Mouse (Mus musculus) intestine, embryonic 14.5 days (tissue): Measurements from ENCODE around the gene Klf9. TPM values are rescaled to one million over a fixed set of nuclear protein-coding genes. Genes with fewer than 3 reads are reported as not detected.

ENCODE experiments used
- ATAC-seq: fragments of 200-750 bp; cut with Nextera tagmentation; replicated peaks from 2 replicates; pipeline ENCODE4 v1.8.0; 2017; ENCODE audit warnings: low read depth, moderate number of reproducible peaks, moderate TSS enrichment, moderate library complexity; ENCODE audit not compliant: low FRiP score, low TSS enrichment
- DNase-seq: peaks from one replicate; pipeline ENCODE4 v3.0.0-alpha.2; 2018; ENCODE audit warnings: low spot score
- H3K27ac ChIP-seq: fragments of 300-500 bp; sonication (generic); 2 replicates; pipeline ENCODE4 v1.5.1; 2014; ENCODE audit warnings: low read depth, mild to moderate bottlenecking, control low read depth
- H3K27me3 ChIP-seq: fragments of 300-500 bp; sonication (generic); replicated peaks from 2 replicates; pipeline ENCODE4 v1.6.1; 2014; ENCODE audit warnings: low read length, control low read depth; ENCODE audit not compliant: control insufficient read depth, insufficient read depth
- H3K36me3 ChIP-seq: fragments of 300-500 bp; sonication (generic); 2 replicates; pipeline ENCODE4 v1.6.1; 2014; ENCODE audit warnings: low read length, control low read depth; ENCODE audit not compliant: control insufficient read depth, insufficient read depth
- H3K4me1 ChIP-seq: fragments of 300-500 bp; sonication (generic); replicated peaks from 2 replicates; pipeline ENCODE4 v1.6.1; 2014; ENCODE audit warnings: low read length, control low read depth, mixed read lengths; ENCODE audit not compliant: control insufficient read depth, insufficient read depth
- H3K4me2 ChIP-seq: fragments of 300-500 bp; sonication (generic); 2 replicates; pipeline ENCODE4 v1.6.1; 2014; ENCODE audit warnings: low read length
- H3K4me3 ChIP-seq: fragments of 300-500 bp; sonication (generic); 2 replicates; pipeline ENCODE4 v1.5.1; 2014; ENCODE audit warnings: low read depth, low read length, control low read depth, mixed read lengths
- H3K9ac ChIP-seq: fragments of 300-500 bp; sonication (generic); 2 replicates; pipeline ENCODE4 v1.6.1; 2014; ENCODE audit warnings: mild to moderate bottlenecking, low read length
- H3K9me3 ChIP-seq: fragments of 300-500 bp; sonication (generic); 2 replicates; pipeline ENCODE4 v1.6.1; 2016; ENCODE audit warnings: low read length, control low read depth; ENCODE audit not compliant: control insufficient read depth
- WGBS: fragments of 180-500 bp; shearing (Covaris S2); extraction: QIAGEN DNeasy Blood & Tissue Kit; methylation state at CpG from one replicate; pipeline ENCODE4 v1.1.7; 2014; 5-methylcytosine and 5-hydroxymethylcytosine counted together
- polyA plus RNA-seq: library from polyadenylated mRNA; unstranded; fragments of >200 nt; fragmentation: Nextera tagmentation; extraction: Ambion mirVana; gene quantifications from 2 replicates; pipeline ENCODE4 v1.2.1, GENCODE M21; 2014

Gene Klf9
- polyA plus RNA-seq, 1 experiment from 2014 or later, result 1.8 TPM

GRCm38 (mm10) chr19:23178533-23178932 is 37.5 kb downstream of the Klf9 start:
- Histone ChIP-seq H3K9ac (no peak overlapping the region), H3K9me3 (no peaks in the 10 kb centered on the region), H3K27ac (no peak overlapping the region), H3K4me2 (no peak overlapping the region), H3K4me1 (no peaks in the 10 kb centered on the region), H3K27me3 (no peaks in the 10 kb centered on the region), H3K36me3 (no peaks in the 10 kb centered on the region), H3K4me3 (no peak overlapping the region)
- no peak for ATAC-seq
- 84% methylated on average over 3 of the region's 3 CpGs for WGBS
- DNase-seq, result no peak

- 93% methylated on average over 4 of the region's 4 CpGs for WGBS
- Histone ChIP-seq H3K4me1 (no peaks in the 10 kb centered on the region), H3K4me2 (no peak overlapping the region), H3K9me3 (no peaks in the 10 kb centered on the region), H3K27ac (no peak overlapping the region), H3K36me3 (peaks cover 5% of the 10 kb centered on the region; the same call in 1 of the 2 replicates), H3K4me3 (no peak overlapping the region), H3K27me3 (no peaks in the 10 kb centered on the region), H3K9ac (no peak overlapping the region)
- no peak for ATAC-seq
- no peak for DNase-seq
Measured at GRCm38 (mm10) chr19:23183493-23183892, 42.5 kb downstream of the Klf9 start.

GRCm38 (mm10) chr19:23184068-23184467 is 43.0 kb downstream of the Klf9 start:
- Histone ChIP-seq H3K4me1 (no peaks in the 10 kb centered on the region), H3K9me3 (no peaks in the 10 kb centered on the region), H3K36me3 (peaks cover 5% of the 10 kb centered on the region; the same call in 1 of the 2 replicates), H3K27ac (no peak overlapping the region), H3K9ac (no peak overlapping the region), H3K4me2 (no peak overlapping the region), H3K4me3 (no peak overlapping the region), H3K27me3 (no peaks in the 10 kb centered on the region)
- ATAC-seq (no peak), DNase-seq (no peak)
- WGBS, result 74% methylated on average over 4 of the region's 4 CpGs

GRCm38 (mm10) chr19:23187732-23188131 is 46.7 kb downstream of the Klf9 start:
- ATAC-seq, result no peak
- Histone ChIP-seq H3K4me1 (no peaks in the 10 kb centered on the region), H3K4me2 (no peak overlapping the region), H3K27me3 (no peaks in the 10 kb centered on the region), H3K9me3 (no peaks in the 10 kb centered on the region), H3K4me3 (no peak overlapping the region), H3K27ac (no peak overlapping the region), H3K36me3 (peaks cover 5% of the 10 kb centered on the region; the same call in 1 of the 2 replicates), H3K9ac (no peak overlapping the region)
- DNase-seq, result no peak
- 88% methylated on average over 6 of the region's 6 CpGs for WGBS

- DNase-seq (no peak), ATAC-seq (no peak)
- Histone ChIP-seq H3K9me3 (no peaks in the 10 kb centered on the region), H3K4me3 (no peak overlapping the region), H3K4me1 (no peaks in the 10 kb centered on the region), H3K27me3 (no peaks in the 10 kb centered on the region), H3K27ac (no peak overlapping the region), H3K36me3 (peaks cover 5% of the 10 kb centered on the region; the same call in 1 of the 2 replicates), H3K9ac (no peak overlapping the region), H3K4me2 (no peak overlapping the region)
- WGBS, result 90% methylated on average over 7 of the region's 7 CpGs
Measured at GRCm38 (mm10) chr19:23188986-23189385, 48.0 kb downstream of the Klf9 start.

GRCm38 (mm10) chr19:23189744-23190143 is 48.7 kb downstream of the Klf9 start:
- WGBS, result 100% methylated on average over 1 of the region's 1 CpGs
- Histone ChIP-seq H3K4me3 (no peak overlapping the region), H3K27me3 (no peaks in the 10 kb centered on the region), H3K9me3 (no peaks in the 10 kb centered on the region), H3K27ac (no peak overlapping the region), H3K4me1 (no peaks in the 10 kb centered on the region), H3K36me3 (peaks cover 5% of the 10 kb centered on the region; the same call in 1 of the 2 replicates), H3K4me2 (no peak overlapping the region), H3K9ac (no peak overlapping the region)
- ATAC-seq (no peak), DNase-seq (no peak)

GRCm38 (mm10) chr19:23191486-23191885 is 50.5 kb downstream of the Klf9 start:
- H3K4me3 ChIP-seq, result no peak overlapping the region
- no peak overlapping the region for H3K27ac ChIP-seq
- WGBS, result 93% methylated on average over 6 of the region's 6 CpGs
- no peaks in the 10 kb centered on the region for H3K4me1 ChIP-seq
- ATAC-seq (no peak), DNase-seq (no peak)
- no peaks in the 10 kb centered on the region for H3K36me3 ChIP-seq
- no peaks in the 10 kb centered on the region for H3K9me3 ChIP-seq
- no peak overlapping the region for H3K4me2 ChIP-seq
- no peak overlapping the region for H3K9ac ChIP-seq
- H3K27me3 ChIP-seq, result no peaks in the 10 kb centered on the region

GRCm38 (mm10) chr19:23193076-23193475 is 52.0 kb downstream of the Klf9 start:
- Histone ChIP-seq H3K9ac (no peak overlapping the region), H3K4me1 (no peaks in the 10 kb centered on the region), H3K4me2 (no peak overlapping the region), H3K4me3 (no peak overlapping the region), H3K27ac (no peak overlapping the region), H3K36me3 (peaks cover under 1% of the 10 kb centered on the region; the same call in 1 of the 2 replicates), H3K9me3 (no peaks in the 10 kb centered on the region), H3K27me3 (no peaks in the 10 kb centered on the region)
- 67% methylated on average over 3 of the region's 3 CpGs for WGBS
- ATAC-seq, result no peak
- no peak for DNase-seq

GRCm38 (mm10) chr19:23202106-23202505 is 61.1 kb downstream of the Klf9 start:
- DNase-seq (no peak), ATAC-seq (no peak)
- Histone ChIP-seq H3K27me3 (no peaks in the 10 kb centered on the region), H3K9me3 (0 out of 2 replicates have a peak, but pooled peaks cover 8% of the 10 kb centered on the region), H3K36me3 (peaks cover 36% of the 10 kb centered on the region), H3K4me3 (no peak overlapping the region), H3K27ac (no peak overlapping the region), H3K4me1 (no peaks in the 10 kb centered on the region), H3K4me2 (no peak overlapping the region), H3K9ac (no peak overlapping the region)
- WGBS, result 97% methylated on average over 5 of the region's 5 CpGs
